Mouse (Mus musculus): ENCODE data around the gene B4galnt2. TPM values are rescaled to one million over a fixed set of nuclear protein-coding genes. Genes with fewer than 3 reads are reported as not detected.

B4galnt2 gene
- total RNA-seq (2021) = not detected
- polyA plus RNA-seq (2012; rRNA removed) = 0.06 TPM in 1 of 2 replicates, not detected in the other
- long read RNA-seq = 0 reads

DNA sequence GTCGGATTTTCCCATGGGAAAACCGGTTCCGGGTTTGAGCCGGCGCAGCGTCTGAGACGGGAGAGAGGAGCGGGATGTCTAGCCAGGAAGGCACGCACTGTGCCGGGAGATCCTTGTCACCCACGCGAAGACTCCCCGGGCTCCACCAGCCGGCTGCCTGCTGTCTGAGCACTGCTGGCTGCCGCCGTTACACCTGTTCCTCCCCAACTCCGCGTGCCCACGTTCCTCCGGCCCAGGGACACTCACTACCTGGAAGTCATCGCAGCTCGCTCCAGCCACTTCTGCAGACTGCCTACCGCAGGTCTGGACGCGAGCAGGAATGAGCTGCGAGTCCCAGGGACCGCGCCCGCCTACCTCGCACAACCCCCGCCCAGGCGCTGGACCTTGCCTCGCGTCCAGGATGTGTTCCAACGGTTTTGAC lies at the start of gene B4galnt2:
Gene B4galnt2 (minus strand): TSS at position 321 of the 421 bp plus-strand sequence.
- peaks cover 24% of the 10 kb centered on the region for H3K27me3 ChIP-seq (ENCODE audit: control insufficient read depth, insufficient read depth, low read length)
- peak; percentile 4 to 18 for DNase-seq
- intact Hi-C loops (cut with DNase I) = no loop called here

DNA sequence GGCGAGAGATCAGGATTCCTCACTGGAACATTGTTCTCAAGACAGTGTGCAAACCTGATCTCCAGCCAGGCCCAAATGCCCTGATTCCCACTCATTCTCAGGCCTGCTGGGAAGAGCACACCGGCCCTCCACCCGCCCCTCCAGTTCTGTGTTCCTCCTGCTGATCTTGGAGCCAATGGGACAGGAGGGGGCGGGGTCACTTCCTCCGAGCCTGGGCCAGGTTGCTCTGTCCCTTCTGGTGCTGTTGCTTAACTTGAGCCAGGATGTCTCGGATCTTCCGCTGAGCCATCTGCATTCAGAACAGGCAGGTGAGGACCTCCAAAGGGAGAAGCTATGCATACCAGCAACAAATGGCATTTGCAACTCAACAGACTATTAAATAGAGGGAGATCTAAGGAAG lies 48.6 kb upstream of the B4galnt2 start:
- H3K27ac ChIP-seq = no peak overlapping the region
- H3K27me3 ChIP-seq (ENCODE audit: control insufficient read depth, insufficient read depth, low read length) = no peaks in the 10 kb centered on the region
- no peaks in the 10 kb centered on the region for H3K36me3 ChIP-seq (ENCODE audit: control insufficient read depth, insufficient read depth, low read length)
- 78% methylated on average over 7 of the region's 7 CpGs for WGBS
- no peak for DNase-seq
- H3K9ac ChIP-seq (ENCODE audit: low read depth, low read length) = no peak overlapping the region
- TF ChIP-seq CTCF (IDR thresholded peaks at IDR 0.05) (no peak), POLR2A (IDR thresholded peaks at IDR 0.05; ENCODE audit: insufficient read depth, low read depth, low read length) (no peak), EP300 (IDR thresholded peaks at IDR 0.05; ENCODE audit: insufficient read depth, low read depth, low read length) (no peak)
- H3K79me2 ChIP-seq (replicated peaks; ENCODE audit: control insufficient read depth, insufficient read depth, low read length) = no peaks in the 10 kb centered on the region
- H3K4me3 ChIP-seq = no peak overlapping the region
- H3K4me1 ChIP-seq (ENCODE audit: control insufficient read depth, insufficient read depth, low read length) = no peaks in the 10 kb centered on the region
- intact Hi-C loops (cut with DNase I) = no loop called here

More for the DNA sequence above, at the start of gene B4galnt2:
- no peaks in the 10 kb centered on the region for H3K4me1 ChIP-seq (ENCODE audit: control insufficient read depth, insufficient read depth, low read length)
- TF ChIP-seq POLR2A (IDR thresholded peaks at IDR 0.05; ENCODE audit: insufficient read depth, low read depth, low read length) (no peak), CTCF (IDR thresholded peaks at IDR 0.05) (no peak), EP300 (IDR thresholded peaks at IDR 0.05; ENCODE audit: insufficient read depth, low read depth, low read length) (no peak)
- H3K9ac ChIP-seq (ENCODE audit: low read depth, low read length) = no peak within 1 kb of the TSS
- no peaks in the 10 kb centered on the region for H3K36me3 ChIP-seq (ENCODE audit: control insufficient read depth, insufficient read depth, low read length)
- WGBS = 1% methylated on average over 35 of the region's 35 CpGs
- no peak within 1 kb of the TSS for H3K27ac ChIP-seq
- no peak within 1 kb of the TSS for H3K4me3 ChIP-seq
- H3K79me2 ChIP-seq (replicated peaks; ENCODE audit: control insufficient read depth, insufficient read depth, low read length) = no peaks in the 10 kb centered on the region

DNA sequence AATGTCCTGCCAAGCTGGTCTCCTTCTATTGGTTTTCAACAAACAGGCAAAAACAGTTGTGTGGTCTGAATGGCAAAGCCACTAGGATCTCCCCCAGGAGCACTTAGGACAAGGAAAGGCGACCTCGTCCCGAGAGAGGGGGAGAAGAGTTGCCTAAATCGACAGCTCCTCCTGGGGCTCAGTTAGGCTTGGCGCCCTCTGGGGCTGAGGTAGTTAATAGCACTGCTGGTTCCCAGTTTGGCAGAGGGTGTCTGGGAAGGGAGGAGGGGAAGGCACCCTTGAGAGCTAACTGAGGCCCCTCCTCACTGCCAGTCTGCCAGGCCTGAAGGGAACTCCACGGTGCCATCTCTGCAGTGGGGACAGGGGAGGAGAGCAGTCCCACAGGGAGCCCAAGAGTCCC lies 44.5 kb upstream of the B4galnt2 start:
- Histone ChIP-seq H3K9ac (ENCODE audit: low read depth, low read length) (no peak overlapping the region), H3K36me3 (ENCODE audit: control insufficient read depth, insufficient read depth, low read length) (no peaks in the 10 kb centered on the region), H3K27me3 (ENCODE audit: control insufficient read depth, insufficient read depth, low read length) (no peaks in the 10 kb centered on the region), H3K4me3 (no peak overlapping the region), H3K27ac (no peak overlapping the region), H3K79me2 (replicated peaks; ENCODE audit: control insufficient read depth, insufficient read depth, low read length) (no peaks in the 10 kb centered on the region), H3K4me1 (ENCODE audit: control insufficient read depth, insufficient read depth, low read length) (no peaks in the 10 kb centered on the region)
- TF ChIP-seq CTCF (IDR thresholded peaks at IDR 0.05) = peak; percentile 23
- no peak for TF ChIP-seq EP300 (IDR thresholded peaks at IDR 0.05; ENCODE audit: insufficient read depth, low read depth, low read length)
- intact Hi-C loops (cut with DNase I) = no loop called here
- 67% methylated on average over 6 of the region's 6 CpGs for WGBS
- no peak for DNase-seq

DNA sequence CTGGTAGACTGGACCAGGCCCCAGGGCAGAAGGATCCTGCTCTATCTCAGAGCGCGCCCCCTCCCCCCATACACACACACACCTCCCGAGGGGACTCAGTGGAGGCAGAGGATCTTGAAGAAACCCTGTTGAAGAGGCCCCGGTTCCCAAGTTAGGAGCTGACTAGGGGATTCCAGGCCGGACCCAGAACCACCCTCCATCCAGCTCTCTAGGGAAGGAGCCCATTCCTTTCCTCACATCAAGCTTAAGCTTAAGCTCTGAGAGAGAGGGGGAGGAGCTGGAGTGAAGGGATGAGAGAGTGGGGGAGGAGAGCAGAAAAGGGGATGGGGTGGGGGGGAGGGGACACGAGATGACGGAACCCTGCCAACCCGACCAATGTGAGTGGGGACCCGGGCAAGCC lies 43.6 kb upstream of the B4galnt2 start:
- no peak for TF ChIP-seq EP300 (IDR thresholded peaks at IDR 0.05; ENCODE audit: insufficient read depth, low read depth, low read length)
- no peak for TF ChIP-seq POLR2A (IDR thresholded peaks at IDR 0.05; ENCODE audit: insufficient read depth, low read depth, low read length)
- no peak for TF ChIP-seq CTCF (IDR thresholded peaks at IDR 0.05)
- Histone ChIP-seq H3K27me3 (ENCODE audit: control insufficient read depth, insufficient read depth, low read length) (no peaks in the 10 kb centered on the region; the same call in 1 of the 2 replicates), H3K27ac (no peak overlapping the region), H3K4me1 (ENCODE audit: control insufficient read depth, insufficient read depth, low read length) (no peaks in the 10 kb centered on the region), H3K4me3 (no peak overlapping the region), H3K79me2 (replicated peaks; ENCODE audit: control insufficient read depth, insufficient read depth, low read length) (no peaks in the 10 kb centered on the region), H3K36me3 (ENCODE audit: control insufficient read depth, insufficient read depth, low read length) (no peaks in the 10 kb centered on the region), H3K9ac (ENCODE audit: low read depth, low read length) (no peak overlapping the region)
- intact Hi-C loops (cut with DNase I) = no loop called here
- WGBS = 70% methylated on average over 9 of the region's 9 CpGs
- DNase-seq = no peak

DNA sequence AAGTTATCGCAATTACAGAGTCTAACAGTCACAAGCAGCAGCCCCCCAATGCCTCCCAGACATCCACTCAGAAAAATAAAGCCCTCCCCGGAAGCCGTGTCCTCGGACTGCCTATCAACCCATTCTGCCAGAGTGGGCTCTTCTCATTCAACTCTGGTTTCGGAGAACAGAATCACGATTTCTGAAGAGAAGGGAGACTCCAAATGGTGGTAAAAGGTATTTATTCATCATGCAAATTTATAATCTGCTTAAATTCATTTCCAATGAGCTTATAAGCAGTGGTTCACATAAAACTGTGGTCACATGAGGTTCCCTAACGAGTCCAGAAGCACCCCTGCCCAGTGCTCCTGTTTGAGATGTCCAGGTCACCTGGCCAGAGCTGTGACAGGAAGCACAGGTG lies 42.7 kb upstream of the B4galnt2 start:
- DNase-seq = no peak
- no peak overlapping the region for H3K27ac ChIP-seq
- H3K4me3 ChIP-seq = no peak overlapping the region
- no peaks in the 10 kb centered on the region; the same call in 1 of the 2 replicates for H3K27me3 ChIP-seq (ENCODE audit: control insufficient read depth, insufficient read depth, low read length)
- no peaks in the 10 kb centered on the region for H3K4me1 ChIP-seq (ENCODE audit: control insufficient read depth, insufficient read depth, low read length)
- no peaks in the 10 kb centered on the region for H3K79me2 ChIP-seq (replicated peaks; ENCODE audit: control insufficient read depth, insufficient read depth, low read length)
- TF ChIP-seq CTCF (IDR thresholded peaks at IDR 0.05) (no peak), POLR2A (IDR thresholded peaks at IDR 0.05; ENCODE audit: insufficient read depth, low read depth, low read length) (no peak), EP300 (IDR thresholded peaks at IDR 0.05; ENCODE audit: insufficient read depth, low read depth, low read length) (no peak)
- 81% methylated on average over 7 of the region's 7 CpGs for WGBS
- no peak overlapping the region for H3K9ac ChIP-seq (ENCODE audit: low read depth, low read length)
- no peaks in the 10 kb centered on the region for H3K36me3 ChIP-seq (ENCODE audit: control insufficient read depth, insufficient read depth, low read length)
- intact Hi-C loops (cut with DNase I) = no loop called here

DNA sequence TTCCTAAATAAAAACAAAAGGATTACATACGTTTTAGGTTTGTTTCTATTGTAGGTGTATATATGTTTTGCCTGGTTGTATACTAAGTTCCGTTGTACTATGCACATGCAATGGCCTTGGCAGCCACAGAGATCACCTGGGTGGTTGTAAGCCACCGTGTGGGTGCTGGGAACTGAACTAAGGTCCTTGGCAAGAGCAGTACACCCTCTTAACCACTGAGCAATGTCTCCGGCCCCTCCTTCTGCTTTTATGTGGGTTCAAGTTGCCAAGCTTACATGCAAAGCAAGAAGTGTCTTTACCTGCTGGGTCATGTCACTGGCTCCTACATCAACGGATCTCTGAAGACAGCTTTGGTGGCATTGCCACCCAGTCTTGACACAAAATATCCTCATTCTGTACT lies 38.6 kb upstream of the B4galnt2 start:
- no peak overlapping the region for H3K4me3 ChIP-seq
- DNase-seq = no peak
- H3K9ac ChIP-seq (ENCODE audit: low read depth, low read length) = no peak overlapping the region
- H3K4me1 ChIP-seq (ENCODE audit: control insufficient read depth, insufficient read depth, low read length) = no peaks in the 10 kb centered on the region
- 88% methylated on average over 5 of the region's 5 CpGs for WGBS
- no peaks in the 10 kb centered on the region for H3K36me3 ChIP-seq (ENCODE audit: control insufficient read depth, insufficient read depth, low read length)
- TF ChIP-seq POLR2A (IDR thresholded peaks at IDR 0.05; ENCODE audit: insufficient read depth, low read depth, low read length) = no peak
- intact Hi-C loops (cut with DNase I) = no loop called here
- H3K27me3 ChIP-seq (ENCODE audit: control insufficient read depth, insufficient read depth, low read length) = no peaks in the 10 kb centered on the region; the same call in 1 of the 2 replicates
- H3K27ac ChIP-seq = no peak overlapping the region
- no peaks in the 10 kb centered on the region for H3K79me2 ChIP-seq (replicated peaks; ENCODE audit: control insufficient read depth, insufficient read depth, low read length)

Data from heart, adult 2 months (tissue).